Mouse (Mus musculus) forebrain, embryonic 13.5 days (tissue): ENCODE results near the gene Mecom. TPM values are rescaled to one million over a fixed set of nuclear protein-coding genes. Genes with fewer than 3 reads are reported as not detected.

Experiments
- ATAC-seq: fragments of 200-750 bp; cut with Nextera tagmentation; 2 replicates; pipeline ENCODE4 v1.8.0; 2017
- H3K27ac ChIP-seq: fragments of 300-500 bp; sonication (generic); 2 replicates; pipeline ENCODE4 v1.5.1; 2015; ENCODE audit warnings: inconsistent platforms, mild to moderate bottlenecking, moderate library complexity
- H3K27me3 ChIP-seq: fragments of 300-500 bp; sonication (generic); 2 replicates; pipeline ENCODE4 v1.6.1; 2015; ENCODE audit warnings: mild to moderate bottlenecking, inconsistent platforms
- H3K36me3 ChIP-seq: fragments of 300-500 bp; sonication (generic); 2 replicates; pipeline ENCODE4 v1.6.1; 2015; ENCODE audit warnings: mild to moderate bottlenecking, inconsistent platforms; ENCODE audit not compliant: poor library complexity, severe bottlenecking
- H3K4me1 ChIP-seq: fragments of 300-500 bp; sonication (generic); 2 replicates; pipeline ENCODE4 v1.6.1; 2015; ENCODE audit warnings: inconsistent platforms
- H3K4me2 ChIP-seq: fragments of 300-500 bp; sonication (generic); 2 replicates; pipeline ENCODE4 v1.6.1; 2015; ENCODE audit warnings: inconsistent platforms, mild to moderate bottlenecking, moderate library complexity
- H3K4me3 ChIP-seq: fragments of 300-500 bp; sonication (generic); 2 replicates; pipeline ENCODE4 v1.5.1; 2015; ENCODE audit warnings: mild to moderate bottlenecking, inconsistent platforms
- H3K9ac ChIP-seq: fragments of 300-500 bp; sonication (generic); 2 replicates; pipeline ENCODE4 v1.6.1; 2015; ENCODE audit warnings: mild to moderate bottlenecking, inconsistent platforms
- H3K9me3 ChIP-seq: fragments of 300-500 bp; sonication (generic); replicated peaks from 2 replicates; pipeline ENCODE4 v1.6.1; 2016; ENCODE audit warnings: inconsistent platforms
- WGBS: fragments of 180-500 bp; shearing (Covaris S2); methylation state at CpG from one replicate; pipeline ENCODE4 v1.1.7; 2015; 5-methylcytosine and 5-hydroxymethylcytosine counted together
- polyA plus RNA-seq: library from polyadenylated mRNA; unstranded; fragments of >200 nt; fragmentation: Nextera tagmentation; extraction: Ambion mirVana; gene quantifications from 2 replicates; pipeline ENCODE4 v1.2.1, GENCODE M21; 2015

Gene Mecom
- polyA plus RNA-seq, 1 experiment from 2014 or later, result 3.7 TPM

DNA sequence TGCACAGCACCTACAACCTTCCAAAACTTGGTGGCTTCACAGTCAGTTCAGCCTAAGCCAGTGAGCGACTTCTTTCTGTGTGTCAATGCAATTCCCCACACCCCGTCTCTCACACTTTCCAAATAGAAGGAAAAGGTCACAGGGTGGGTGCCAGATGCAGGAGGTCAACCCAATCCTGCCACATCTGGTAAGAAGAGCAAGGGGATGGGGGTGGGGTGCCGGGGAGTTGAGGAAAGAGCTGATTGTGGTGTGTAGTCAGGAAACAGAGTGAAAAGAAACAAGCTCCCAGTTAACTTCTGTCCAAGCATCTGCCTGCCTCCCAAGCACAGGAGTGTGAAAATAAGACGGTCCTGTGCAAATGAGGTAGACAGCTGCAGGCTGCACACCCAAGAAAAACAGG is 408.1 kb downstream of the Mecom start:
- H3K4me3 ChIP-seq, result no peak overlapping the region
- H3K9me3 ChIP-seq, result no peaks in the 10 kb centered on the region
- 85% methylated on average over 4 of the region's 4 CpGs for WGBS
- H3K36me3 ChIP-seq, result no peaks in the 10 kb centered on the region
- peaks cover 27% of the 10 kb centered on the region for H3K27me3 ChIP-seq
- H3K4me2 ChIP-seq, result no peak overlapping the region
- peaks cover 8% of the 10 kb centered on the region for H3K4me1 ChIP-seq
- no peak overlapping the region for H3K9ac ChIP-seq
- no peak for ATAC-seq
- no peak overlapping the region for H3K27ac ChIP-seq

DNA sequence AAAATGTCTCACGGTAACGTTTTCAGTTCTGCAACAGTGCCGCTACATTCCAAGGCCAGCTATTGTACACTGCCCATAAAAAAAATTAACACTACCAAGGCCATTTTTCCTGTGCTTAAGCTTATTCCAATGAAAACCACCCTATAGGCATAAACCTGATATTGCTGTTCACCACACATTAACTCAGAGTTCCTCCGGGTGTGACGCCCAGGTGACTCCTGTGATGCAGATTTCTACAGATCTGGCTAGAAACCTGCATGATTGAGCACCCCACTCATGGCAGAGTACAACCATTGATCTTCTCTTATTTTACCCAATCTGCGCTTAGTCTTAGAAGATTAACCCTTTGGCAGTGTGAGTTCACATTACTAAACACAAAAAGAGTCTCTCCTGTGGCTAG is 409.2 kb downstream of the Mecom start:
- Histone ChIP-seq H3K27me3 (peaks cover 17% of the 10 kb centered on the region), H3K4me2 (no peak overlapping the region), H3K36me3 (no peaks in the 10 kb centered on the region), H3K9me3 (no peaks in the 10 kb centered on the region), H3K4me3 (no peak overlapping the region), H3K27ac (no peak overlapping the region), H3K4me1 (no peaks in the 10 kb centered on the region), H3K9ac (no peak overlapping the region)
- 92% methylated on average over 6 of the region's 6 CpGs for WGBS
- ATAC-seq, result no peak

DNA sequence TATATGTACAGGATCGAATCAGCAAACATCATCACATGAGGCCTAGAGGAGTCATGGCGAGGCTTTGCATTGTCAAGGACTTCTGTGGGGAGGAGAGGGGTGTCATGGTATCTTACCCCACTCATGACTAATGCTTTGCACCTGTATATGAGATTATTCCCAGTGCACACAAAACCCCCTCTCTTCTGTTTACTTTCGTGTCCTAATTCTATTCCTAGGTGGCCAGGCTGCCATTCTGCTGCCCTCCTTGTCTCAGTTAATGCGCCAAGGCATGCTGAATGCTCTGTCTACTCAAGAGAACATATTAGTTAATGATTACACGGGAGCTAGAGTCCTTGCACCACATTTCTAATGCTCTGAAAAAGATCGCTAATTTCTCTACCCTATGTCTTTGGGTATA is 412.0 kb downstream of the Mecom start:
- no peaks in the 10 kb centered on the region for H3K4me1 ChIP-seq
- ATAC-seq, result no peak
- 87% methylated on average over 6 of the region's 6 CpGs for WGBS

DNA sequence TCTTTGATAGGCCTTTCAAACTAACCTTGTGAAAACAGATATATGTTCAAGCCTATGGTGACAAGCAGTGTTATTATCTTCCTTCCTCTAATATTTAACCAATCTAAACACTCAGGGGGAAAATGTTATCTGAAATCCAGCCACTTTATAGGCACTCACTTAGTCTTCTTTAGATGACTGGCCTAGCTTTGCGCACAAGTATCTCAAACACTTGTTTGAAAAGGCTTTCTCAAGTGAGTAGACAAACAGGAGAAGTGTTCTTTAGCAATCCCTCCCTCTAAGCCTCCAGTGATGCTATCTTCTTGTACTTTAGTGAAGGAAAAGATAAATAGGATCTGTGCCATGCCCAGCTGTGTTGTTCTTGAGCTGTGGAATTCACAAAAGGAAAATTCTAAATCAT is 412.7 kb downstream of the Mecom start:
- H3K36me3 ChIP-seq, result no peaks in the 10 kb centered on the region
- H3K27me3 ChIP-seq, result peaks cover 6% of the 10 kb centered on the region; the same call in 1 of the 2 replicates
- H3K9ac ChIP-seq, result no peak overlapping the region
- no peaks in the 10 kb centered on the region for H3K4me1 ChIP-seq
- H3K27ac ChIP-seq, result no peak overlapping the region
- no peak overlapping the region for H3K4me3 ChIP-seq
- no peaks in the 10 kb centered on the region for H3K9me3 ChIP-seq
- H3K4me2 ChIP-seq, result no peak overlapping the region
- 96% methylated on average over 1 of the region's 1 CpGs for WGBS
- no peak for ATAC-seq

More for the DNA sequence above, 412.0 kb downstream of the Mecom start:
- Histone ChIP-seq H3K9me3 (no peaks in the 10 kb centered on the region), H3K36me3 (no peaks in the 10 kb centered on the region), H3K9ac (no peak overlapping the region), H3K27ac (no peak overlapping the region), H3K4me3 (no peak overlapping the region), H3K4me2 (no peak overlapping the region), H3K27me3 (peaks cover 9% of the 10 kb centered on the region; the same call in 1 of the 2 replicates)

DNA sequence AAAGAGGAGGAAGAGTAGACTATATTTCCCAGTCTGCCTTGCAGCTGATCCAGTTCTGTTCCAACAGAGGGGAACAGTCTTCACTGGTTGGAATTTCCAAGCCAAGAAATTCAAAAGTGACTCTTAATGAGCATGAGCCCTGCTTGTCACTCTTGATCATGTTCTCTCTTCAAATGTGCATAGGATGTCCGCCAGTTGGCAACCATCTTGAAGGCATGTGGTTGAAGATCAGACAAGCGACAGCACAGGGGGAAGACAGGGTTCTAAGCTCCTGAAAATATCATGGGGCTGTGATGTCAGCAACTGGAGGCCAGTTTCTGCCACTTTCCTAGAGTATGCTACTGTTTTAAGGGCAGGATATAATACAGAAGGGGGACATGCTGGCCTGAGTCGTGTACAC is 414.8 kb downstream of the Mecom start:
- Histone ChIP-seq H3K4me3 (no peak overlapping the region), H3K9ac (no peak overlapping the region), H3K27ac (no peak overlapping the region), H3K36me3 (no peaks in the 10 kb centered on the region), H3K9me3 (no peaks in the 10 kb centered on the region), H3K4me1 (no peaks in the 10 kb centered on the region), H3K27me3 (no peaks in the 10 kb centered on the region), H3K4me2 (no peak overlapping the region)
- WGBS, result 80% methylated on average over 3 of the region's 3 CpGs
- no peak for ATAC-seq

DNA sequence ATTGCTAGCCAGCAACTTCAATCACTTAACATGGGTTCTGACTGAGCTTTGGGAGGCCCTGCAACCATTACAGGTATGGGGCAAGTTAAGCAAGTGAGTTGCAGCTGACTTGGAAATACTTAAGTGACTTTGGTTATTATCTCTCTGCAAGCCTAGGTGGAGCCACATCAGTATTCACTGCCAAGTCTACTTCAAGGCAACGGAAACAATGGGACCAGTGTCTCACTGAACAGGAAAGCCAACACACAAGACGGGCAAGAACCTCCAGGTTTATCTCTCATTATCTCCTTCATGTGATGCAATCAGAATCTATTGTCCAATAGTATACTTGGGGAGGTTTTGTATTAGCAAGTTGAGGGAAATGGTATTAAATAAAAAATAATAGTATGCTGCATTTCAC is 415.4 kb downstream of the Mecom start:
- 68% methylated on average over 2 of the region's 2 CpGs for WGBS
- Histone ChIP-seq H3K4me2 (no peak overlapping the region), H3K27me3 (no peaks in the 10 kb centered on the region), H3K9ac (no peak overlapping the region), H3K4me3 (no peak overlapping the region), H3K4me1 (no peaks in the 10 kb centered on the region), H3K9me3 (no peaks in the 10 kb centered on the region), H3K27ac (no peak overlapping the region), H3K36me3 (no peaks in the 10 kb centered on the region)
- no peak for ATAC-seq

DNA sequence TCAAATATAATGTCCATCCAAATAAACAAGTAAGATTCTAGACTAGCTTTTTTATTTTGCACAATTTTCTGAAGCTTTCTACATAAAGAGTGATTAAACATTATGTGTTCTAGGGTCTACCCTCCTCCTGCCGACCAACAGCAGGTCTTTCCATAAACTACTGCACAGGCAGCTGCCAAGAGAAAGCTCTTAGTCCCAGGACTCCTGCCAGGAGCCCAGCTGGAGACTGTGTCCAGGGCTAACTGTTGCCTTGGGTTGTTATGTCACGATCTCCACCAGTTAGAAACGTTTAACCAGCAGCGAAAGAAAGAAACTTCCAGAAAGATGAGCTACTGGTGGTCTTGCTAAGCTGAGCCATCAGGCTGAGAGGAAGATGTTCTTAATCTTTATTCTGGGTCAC is 417.3 kb downstream of the Mecom start:
- no peaks in the 10 kb centered on the region for H3K9me3 ChIP-seq
- H3K4me2 ChIP-seq, result no peak overlapping the region
- ATAC-seq, result no peak
- WGBS, result 62% methylated on average over 4 of the region's 4 CpGs
- no peak overlapping the region for H3K9ac ChIP-seq
- no peaks in the 10 kb centered on the region for H3K4me1 ChIP-seq
- no peak overlapping the region for H3K4me3 ChIP-seq
- H3K36me3 ChIP-seq, result no peaks in the 10 kb centered on the region
- H3K27ac ChIP-seq, result no peak overlapping the region
- H3K27me3 ChIP-seq, result no peaks in the 10 kb centered on the region

DNA sequence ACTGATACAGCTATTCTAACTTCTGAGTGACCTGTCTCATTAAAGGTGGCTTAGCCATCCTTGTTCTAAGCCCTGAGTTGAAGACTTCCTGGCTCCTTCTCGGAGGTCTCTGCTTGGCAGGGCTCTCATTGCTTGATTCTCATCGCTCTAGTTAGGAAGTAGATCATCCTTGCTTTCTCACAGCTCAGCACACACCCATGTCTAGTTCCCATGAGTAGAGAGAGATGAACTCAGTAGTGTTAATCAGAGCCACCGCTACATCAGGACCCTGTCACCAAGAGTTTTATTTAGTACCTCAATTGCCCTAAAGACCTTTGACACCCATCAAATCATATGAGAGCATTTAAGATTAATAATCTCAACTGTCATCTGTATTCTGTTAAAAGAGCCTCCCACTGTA is 425.2 kb downstream of the Mecom start:
- no peak overlapping the region for H3K27ac ChIP-seq
- no peaks in the 10 kb centered on the region for H3K27me3 ChIP-seq
- H3K36me3 ChIP-seq, result no peaks in the 10 kb centered on the region
- no peak overlapping the region for H3K4me2 ChIP-seq
- no peak for ATAC-seq
- no peak overlapping the region for H3K4me3 ChIP-seq
- no peaks in the 10 kb centered on the region for H3K4me1 ChIP-seq
- WGBS, result 85% methylated on average over 3 of the region's 3 CpGs
- no peak overlapping the region for H3K9ac ChIP-seq
- no peaks in the 10 kb centered on the region for H3K9me3 ChIP-seq

DNA sequence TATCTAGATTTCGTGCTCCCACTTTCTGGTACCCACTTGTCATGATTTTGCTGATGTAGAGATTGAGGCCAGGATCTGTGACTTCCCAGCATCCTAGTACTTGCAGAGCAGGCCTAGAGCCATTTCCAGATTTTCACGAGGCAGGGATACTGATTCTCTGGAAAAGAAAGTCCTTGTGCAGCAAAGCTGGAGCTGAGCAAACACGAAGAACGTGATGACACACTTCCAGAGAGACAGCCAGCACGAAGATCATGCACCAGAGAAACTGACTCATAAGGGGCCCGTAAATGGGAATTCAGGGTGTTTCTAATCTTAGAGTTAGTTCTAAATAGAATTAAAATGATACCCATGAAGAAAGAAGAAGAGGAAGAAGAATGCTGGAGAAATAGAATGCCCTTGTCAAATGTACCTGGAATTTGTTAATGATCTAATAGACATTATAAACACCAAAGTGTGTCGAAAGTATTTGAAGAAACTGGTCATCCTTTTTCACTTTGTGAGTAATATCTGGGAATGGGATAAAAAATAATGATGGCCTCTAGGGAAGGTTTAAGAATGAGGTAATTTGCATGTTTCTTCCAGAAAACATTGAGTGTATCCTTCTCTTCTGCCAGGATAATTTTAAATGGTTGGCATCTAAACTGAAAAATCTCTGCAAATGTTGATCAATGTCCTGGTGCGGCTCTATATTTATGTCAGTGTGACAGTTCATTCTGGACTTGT is 426.9 kb downstream of the Mecom start:
- Histone ChIP-seq H3K9me3 (no peaks in the 10 kb centered on the region), H3K4me3 (no peak overlapping the region), H3K4me1 (no peaks in the 10 kb centered on the region), H3K9ac (no peak overlapping the region), H3K27me3 (no peaks in the 10 kb centered on the region), H3K27ac (no peak overlapping the region), H3K4me2 (no peak overlapping the region), H3K36me3 (no peaks in the 10 kb centered on the region)
- ATAC-seq, result no peak
- WGBS, result 84% methylated on average over 8 of the region's 8 CpGs

DNA sequence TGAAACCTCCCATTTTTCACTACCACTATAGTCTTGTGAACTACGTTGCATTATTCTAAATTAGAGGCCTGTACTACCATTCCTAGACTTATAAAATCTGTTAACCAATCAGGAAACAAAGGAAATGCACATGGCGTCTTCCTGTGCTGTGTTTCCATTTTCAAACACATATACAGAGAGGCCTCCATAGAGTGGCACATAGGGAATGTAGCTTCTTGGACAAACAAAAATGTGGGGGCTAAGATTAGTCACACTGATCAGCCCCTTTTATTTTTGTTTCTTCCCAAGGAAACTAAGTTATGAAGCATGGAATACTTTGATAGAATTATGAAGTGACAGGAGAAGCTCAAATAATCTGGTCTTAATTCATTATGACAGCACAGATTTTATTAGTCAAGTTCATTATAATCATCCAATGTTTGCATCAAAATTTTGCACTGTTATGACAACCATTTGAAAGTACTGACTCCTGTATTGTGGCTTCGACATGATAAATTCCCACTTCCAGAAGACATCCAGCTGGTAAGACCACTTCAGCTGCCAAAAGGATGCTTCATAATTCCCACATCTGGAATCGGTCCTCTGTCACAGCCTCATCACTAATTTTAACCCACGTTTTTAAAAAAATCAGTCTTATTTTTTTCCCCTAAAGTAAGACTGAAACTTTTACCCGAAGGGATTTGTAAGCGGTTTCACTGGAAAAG is 429.1 kb downstream of the Mecom start:
- Histone ChIP-seq H3K4me3 (no peak overlapping the region), H3K4me1 (no peaks in the 10 kb centered on the region), H3K9ac (no peak overlapping the region), H3K4me2 (no peak overlapping the region), H3K36me3 (no peaks in the 10 kb centered on the region), H3K27me3 (no peaks in the 10 kb centered on the region), H3K9me3 (no peaks in the 10 kb centered on the region), H3K27ac (no peak overlapping the region)
- ATAC-seq, result no peak
- WGBS, result 90% methylated on average over 7 of the region's 7 CpGs

DNA sequence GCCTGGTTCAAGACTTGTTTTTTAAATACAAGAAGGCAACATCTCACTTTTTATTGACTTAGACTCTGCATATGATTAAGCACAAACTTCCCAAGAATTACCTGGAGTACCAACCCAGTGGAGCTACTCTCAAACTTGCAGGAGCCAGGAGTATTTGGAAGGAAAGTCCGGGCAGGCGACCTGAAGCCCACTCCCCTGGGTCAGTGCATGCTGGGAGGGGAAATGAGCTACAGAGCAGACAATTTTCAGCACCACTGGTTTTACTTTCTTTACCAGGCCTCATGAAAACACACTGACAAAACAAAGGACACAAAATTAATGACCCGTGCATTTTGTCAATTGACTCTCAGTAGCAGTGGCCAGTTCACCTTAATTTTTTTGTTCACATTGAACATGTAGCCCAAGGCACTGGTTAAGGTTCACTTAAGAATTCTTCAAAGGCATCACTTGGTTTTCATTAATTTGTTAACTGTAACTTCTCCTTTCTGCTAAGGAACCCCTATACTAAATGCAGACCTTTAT is 434.5 kb downstream of the Mecom start:
- no peaks in the 10 kb centered on the region for H3K4me1 ChIP-seq
- no peak for ATAC-seq
- H3K27ac ChIP-seq, result no peak overlapping the region
- no peaks in the 10 kb centered on the region for H3K9me3 ChIP-seq
- H3K27me3 ChIP-seq, result no peaks in the 10 kb centered on the region
- no peak overlapping the region for H3K4me3 ChIP-seq
- WGBS, result 8% methylated on average over 3 of the region's 3 CpGs
- no peak overlapping the region for H3K9ac ChIP-seq
- H3K36me3 ChIP-seq, result no peaks in the 10 kb centered on the region
- no peak overlapping the region for H3K4me2 ChIP-seq

DNA sequence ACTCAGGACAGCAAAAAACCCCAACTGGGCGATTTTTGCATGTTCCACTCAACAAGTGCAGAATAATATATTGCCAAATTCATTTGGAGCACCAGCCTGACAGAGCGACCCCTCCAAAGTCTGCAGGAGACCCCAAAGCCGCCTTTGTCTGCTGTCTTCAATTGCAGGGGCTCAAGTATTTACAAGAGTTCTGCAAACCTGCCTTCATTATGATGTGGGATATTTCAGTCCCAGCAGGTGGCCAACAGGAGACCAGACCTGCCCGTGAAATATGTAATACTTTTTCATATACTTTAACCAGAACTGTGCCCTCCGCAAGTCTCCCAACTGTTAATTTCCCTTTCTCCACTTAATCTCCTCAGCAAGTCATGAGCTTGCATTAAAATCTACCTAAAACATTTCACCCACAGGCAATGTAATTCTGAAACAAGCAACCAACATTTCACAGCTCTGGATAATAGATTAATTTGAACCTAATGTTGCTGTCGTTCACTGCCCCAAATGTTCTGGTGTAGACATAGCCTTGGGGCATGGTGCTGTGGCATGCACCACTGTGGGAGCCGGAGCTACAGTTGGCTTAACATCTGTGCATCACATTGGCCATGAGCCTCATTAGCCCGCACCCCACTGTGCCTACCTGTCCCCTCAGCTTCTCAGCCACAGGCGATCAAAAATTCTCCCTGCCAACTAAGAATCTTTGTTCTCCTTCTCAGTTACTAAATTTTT is 439.7 kb downstream of the Mecom start:
- H3K9ac ChIP-seq, result no peak overlapping the region
- H3K4me1 ChIP-seq, result no peaks in the 10 kb centered on the region
- H3K4me3 ChIP-seq, result no peak overlapping the region
- H3K27ac ChIP-seq, result no peak overlapping the region
- no peaks in the 10 kb centered on the region for H3K27me3 ChIP-seq
- H3K4me2 ChIP-seq, result no peak overlapping the region
- no peaks in the 10 kb centered on the region for H3K36me3 ChIP-seq
- ATAC-seq, result no peak
- no peaks in the 10 kb centered on the region for H3K9me3 ChIP-seq
- WGBS, result 58% methylated on average over 9 of the region's 9 CpGs
